Mouse (Mus musculus) hindbrain, postnatal 0 days (tissue): Measurements from ENCODE around the gene Ociad1. TPM values are rescaled to one million over a fixed set of nuclear protein-coding genes. Genes with fewer than 3 reads are reported as not detected.

Experiments
- ATAC-seq: fragments of 200-750 bp; cut with Nextera tagmentation; 2 replicates; pipeline ENCODE4 v1.8.0; 2017; ENCODE audit warnings: mild to moderate bottlenecking, moderate TSS enrichment, moderate library complexity
- DNase-seq: peaks from one replicate; pipeline ENCODE4 v3.0.0-alpha.2; 2015; ENCODE audit warnings: low spot score
- H3K27ac ChIP-seq: fragments of 300-500 bp; sonication (generic); 2 replicates; pipeline ENCODE4 v1.5.1; 2014; ENCODE audit warnings: mild to moderate bottlenecking
- H3K27me3 ChIP-seq: fragments of 300-500 bp; sonication (generic); 2 replicates; pipeline ENCODE4 v1.6.1; 2014; ENCODE audit warnings: low read length, mixed read lengths; ENCODE audit not compliant: insufficient read depth
- H3K36me3 ChIP-seq: fragments of 300-500 bp; sonication (generic); 2 replicates; pipeline ENCODE4 v1.6.1; 2014; ENCODE audit warnings: low read length, mixed read lengths; ENCODE audit not compliant: insufficient read depth
- H3K4me1 ChIP-seq: fragments of 300-500 bp; sonication (generic); 2 replicates; pipeline ENCODE4 v1.6.1; 2014; ENCODE audit warnings: antibody characterized with exemption, low read length, mixed read lengths; ENCODE audit not compliant: insufficient read depth
- H3K4me2 ChIP-seq: fragments of 300-500 bp; sonication (generic); 2 replicates; pipeline ENCODE4 v1.6.1; 2014; ENCODE audit warnings: low read depth, mild to moderate bottlenecking, low read length, moderate library complexity, mixed read lengths
- H3K4me3 ChIP-seq: fragments of 300-500 bp; sonication (generic); 2 replicates; pipeline ENCODE4 v1.5.1; 2014; ENCODE audit warnings: low read length
- H3K9ac ChIP-seq: fragments of 300-500 bp; sonication (generic); replicated peaks from 2 replicates; pipeline ENCODE4 v1.6.1; 2014; ENCODE audit warnings: mild to moderate bottlenecking, low read length, moderate library complexity, mixed read lengths
- H3K9me3 ChIP-seq: fragments of 300-500 bp; sonication (generic); 2 replicates; pipeline ENCODE4 v1.6.1; 2016; ENCODE audit warnings: low read length, mixed read lengths
- CTCF ChIP-seq: IDR thresholded peaks from 2 replicates; pipeline ENCODE4 v1.5.1; 2016; ENCODE audit warnings: antibody characterized with exemption, control low read depth, low read depth
- WGBS: fragments of 180-500 bp; shearing (Covaris S2); extraction: QIAGEN DNeasy Blood & Tissue Kit; methylation state at CpG from one replicate; pipeline ENCODE4 v1.1.7; 2014; 5-methylcytosine and 5-hydroxymethylcytosine counted together
- polyA plus RNA-seq: library from polyadenylated mRNA; unstranded; fragments of >200 nt; fragmentation: Nextera tagmentation; extraction: Ambion mirVana; gene quantifications from 2 replicates; pipeline ENCODE4 v1.2.1, GENCODE M21; 2015
- total RNA-seq: library from RNA; depleted of rRNA; stranded (reverse); fragments of >200 nt; gene quantifications from 2 replicates; pipeline ENCODE4 v1.2.3, GENCODE M21; 2014

Gene Ociad1
- total and polyA plus RNA-seq, 2 experiments from 2014 or later, result 138 to 386 TPM

DNA sequence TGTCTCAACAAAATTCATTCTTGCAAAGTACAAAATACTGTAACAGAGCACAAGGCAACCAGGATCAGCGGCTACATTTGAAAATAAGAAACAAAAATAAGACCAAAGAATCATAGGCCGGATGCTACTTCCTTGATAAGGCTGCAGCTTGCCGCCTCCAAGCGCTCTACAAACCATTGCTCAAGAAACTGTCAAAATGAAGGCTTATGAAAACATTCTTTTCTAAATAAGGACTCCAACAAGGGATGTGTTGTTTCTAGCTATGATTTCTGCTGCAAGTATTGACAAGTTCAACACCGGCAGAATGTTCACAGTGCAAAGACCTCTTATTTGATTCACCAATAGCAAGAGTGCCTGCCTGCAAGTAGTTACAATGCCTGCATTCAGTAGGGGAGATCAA, 37.9 kb upstream of the Ociad1 start:
- Histone ChIP-seq H3K9me3 (no peaks in the 10 kb centered on the region), H3K9ac (peak overlapping the region; percentile 92; the same call in 1 of the 2 replicates), H3K27ac (peak overlapping the region; percentile 98; the same call in 1 of the 2 replicates), H3K4me1 (peaks cover 11% of the 10 kb centered on the region; the same call in 1 of the 2 replicates), H3K4me2 (peak overlapping the region; percentile 72), H3K36me3 (no peaks in the 10 kb centered on the region), H3K27me3 (no peaks in the 10 kb centered on the region), H3K4me3 (peak overlapping the region; percentile 94)
- ATAC-seq (no peak), DNase-seq (no peak)
- no peak for TF ChIP-seq CTCF
- 32% methylated on average over 5 of the region's 5 CpGs for WGBS

- WGBS, result under 1% methylated on average over 76 of the region's 129 CpGs
- H3K9ac ChIP-seq, result peak overlapping the region; percentile 92
- H3K4me3 ChIP-seq, result peak overlapping the region; percentile 94
- peak; percentile 65 for ATAC-seq
- H3K4me1 ChIP-seq, result peaks cover 11% of the 10 kb centered on the region; the same call in 1 of the 2 replicates
- H3K36me3 ChIP-seq, result no peaks in the 10 kb centered on the region
- peak overlapping the region; percentile 72 for H3K4me2 ChIP-seq
- TF ChIP-seq CTCF, result no peak
- DNase-seq, result peak; percentile 87
- H3K27ac ChIP-seq, result peak overlapping the region; percentile 98
- no peaks in the 10 kb centered on the region for H3K27me3 ChIP-seq
- H3K9me3 ChIP-seq, result no peaks in the 10 kb centered on the region
Observed at GRCm38 (mm10) chr5:73255321-73256251, 37.0 kb upstream of the Ociad1 start.

- Histone ChIP-seq H3K36me3 (no peaks in the 10 kb centered on the region), H3K27ac (peak within 1 kb of the TSS; percentile 98), H3K4me3 (peak within 1 kb of the TSS; percentile 94), H3K4me2 (peak within 1 kb of the TSS; percentile 72), H3K4me1 (peaks cover 11% of the 10 kb centered on the region; the same call in 1 of the 2 replicates), H3K27me3 (no peaks in the 10 kb centered on the region), H3K9ac (peak within 1 kb of the TSS; percentile 92), H3K9me3 (no peaks in the 10 kb centered on the region)
- peak; percentile 99 for ATAC-seq
- peak; percentile 98 for DNase-seq
- TF ChIP-seq CTCF, result no peak
- 1% methylated on average over 44 of the region's 44 CpGs for WGBS
Observed at GRCm38 (mm10) chr5:73256352-73257065, 36.1 kb upstream of the Ociad1 start, which contains the start of gene Fryl. TSS of gene Fryl (minus strand) at chr5:73256619.

DNA sequence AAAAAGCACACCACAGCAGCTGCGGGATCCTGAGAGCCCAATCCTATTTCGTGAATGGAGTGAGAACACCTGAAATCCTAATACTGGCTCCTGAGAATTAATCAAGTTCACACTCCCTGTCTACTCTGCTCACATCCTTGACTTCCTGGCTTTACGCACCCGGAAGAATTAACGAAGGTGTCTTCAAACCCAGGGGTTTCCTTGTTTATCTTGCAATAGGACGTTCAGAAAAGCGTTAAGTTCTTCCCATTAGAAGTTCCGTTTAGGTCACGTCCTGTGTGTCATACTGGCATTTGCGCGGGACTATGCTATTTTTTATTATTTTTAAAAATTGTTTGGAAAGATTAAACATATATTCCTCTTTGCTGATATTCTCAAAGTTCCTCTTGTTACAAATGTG, 35.5 kb upstream of the Ociad1 start:
- no peaks in the 10 kb centered on the region for H3K27me3 ChIP-seq

DNA sequence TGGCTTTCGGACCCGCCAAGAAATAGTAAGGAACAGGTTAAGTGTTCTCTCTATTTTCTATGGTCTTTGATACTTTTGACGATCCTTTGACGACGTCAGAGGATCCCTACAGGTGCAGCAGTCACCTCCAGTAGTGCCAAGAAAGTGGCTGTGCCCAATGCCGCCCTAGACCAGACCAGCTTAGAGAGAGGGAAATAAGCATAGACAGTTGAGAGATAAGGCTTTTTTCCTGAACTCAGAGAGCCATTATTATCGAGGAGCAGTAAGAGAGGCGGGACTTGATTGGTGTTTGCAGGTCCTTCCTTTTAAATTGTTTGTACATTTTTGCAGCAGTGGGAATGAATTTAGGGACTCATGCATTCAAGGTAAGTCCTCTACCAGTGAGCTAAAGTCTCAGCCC, 34.9 kb upstream of the Ociad1 start:
- Histone ChIP-seq H3K4me2 (peak overlapping the region; percentile 56), H3K36me3 (no peaks in the 10 kb centered on the region), H3K9me3 (no peaks in the 10 kb centered on the region), H3K27ac (no peak overlapping the region), H3K9ac (no peak overlapping the region), H3K27me3 (no peaks in the 10 kb centered on the region), H3K4me3 (no peak overlapping the region), H3K4me1 (peaks cover 11% of the 10 kb centered on the region; the same call in 1 of the 2 replicates)
- ATAC-seq, result no peak
- TF ChIP-seq CTCF, result no peak
- DNase-seq, result no peak
- WGBS, result 56% methylated on average over 8 of the region's 8 CpGs

More for the DNA sequence above, 35.5 kb upstream of the Ociad1 start:
- peaks cover 11% of the 10 kb centered on the region; the same call in 1 of the 2 replicates for H3K4me1 ChIP-seq
- DNase-seq (peak; percentile 13), ATAC-seq (no peak)
- peak overlapping the region; percentile 39 for H3K4me3 ChIP-seq
- no peaks in the 10 kb centered on the region for H3K36me3 ChIP-seq
- peak overlapping the region; percentile 56 for H3K4me2 ChIP-seq
- peak overlapping the region; percentile 67; the same call in 1 of the 2 replicates for H3K27ac ChIP-seq
- no peak; the same call in 1 of the 2 replicates for TF ChIP-seq CTCF
- no peaks in the 10 kb centered on the region for H3K9me3 ChIP-seq
- H3K9ac ChIP-seq, result peak overlapping the region; percentile 33
- WGBS, result 4% methylated on average over 11 of the region's 11 CpGs

DNA sequence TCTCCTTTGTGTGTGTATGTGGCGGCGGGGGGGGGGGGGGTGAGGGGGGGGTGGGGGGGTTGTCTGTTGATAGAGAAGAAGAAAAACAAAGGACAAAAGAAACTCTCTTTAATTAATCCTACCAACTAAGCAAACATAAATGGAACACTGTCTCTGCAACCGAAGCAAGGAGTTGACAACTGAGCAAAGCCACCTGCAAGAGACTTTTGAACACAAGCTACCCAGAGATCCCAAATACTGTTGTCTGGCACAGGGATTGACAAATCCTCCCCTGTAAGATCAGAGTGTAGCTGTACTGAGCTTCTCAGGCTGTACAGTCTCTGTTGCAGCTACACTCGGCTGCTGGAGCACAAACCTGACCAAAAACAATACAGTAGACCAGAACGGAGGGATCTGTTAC, 28.5 kb upstream of the Ociad1 start:
- H3K4me1 ChIP-seq, result no peaks in the 10 kb centered on the region
- WGBS, result 77% methylated on average over 3 of the region's 5 CpGs
- no peak for TF ChIP-seq CTCF
- H3K9ac ChIP-seq, result no peak overlapping the region
- no peak overlapping the region for H3K27ac ChIP-seq
- H3K9me3 ChIP-seq, result no peaks in the 10 kb centered on the region
- no peaks in the 10 kb centered on the region for H3K36me3 ChIP-seq
- DNase-seq, result no peak
- no peaks in the 10 kb centered on the region for H3K27me3 ChIP-seq
- ATAC-seq, result no peak
- no peak overlapping the region for H3K4me3 ChIP-seq
- no peak overlapping the region for H3K4me2 ChIP-seq
